Mouse (Mus musculus) hindbrain, embryonic 14.5 days (tissue): ENCODE results near the gene Rdx. TPM values are rescaled to one million over a fixed set of nuclear protein-coding genes. Genes with fewer than 3 reads are reported as not detected.

Source experiments
- ATAC-seq: fragments of 200-750 bp; cut with Nextera tagmentation; 2 replicates; pipeline ENCODE4 v1.8.0; 2017; ENCODE audit warnings: moderate number of reproducible peaks, mild to moderate bottlenecking, moderate TSS enrichment, moderate library complexity; ENCODE audit not compliant: low FRiP score
- DNase-seq: peaks from one replicate; pipeline ENCODE4 v3.0.0-alpha.2; 2015; ENCODE audit warnings: low spot score
- H3K27ac ChIP-seq: fragments of 300-500 bp; sonication (generic); 2 replicates; pipeline ENCODE4 v1.5.1; 2014; ENCODE audit warnings: mild to moderate bottlenecking, moderate library complexity
- H3K27me3 ChIP-seq: fragments of 300-500 bp; sonication (generic); 2 replicates; pipeline ENCODE4 v1.6.1; 2014; ENCODE audit warnings: mild to moderate bottlenecking, low read length, mixed read lengths; ENCODE audit not compliant: control insufficient read depth, insufficient read depth
- H3K36me3 ChIP-seq: fragments of 300-500 bp; sonication (generic); replicated peaks from 2 replicates; pipeline ENCODE4 v1.6.1; 2014; ENCODE audit not compliant: control insufficient read depth, insufficient read depth
- H3K4me1 ChIP-seq: fragments of 300-500 bp; sonication (generic); replicated peaks from 2 replicates; pipeline ENCODE4 v1.6.1; 2014; ENCODE audit warnings: antibody characterized with exemption, low read length, mixed read lengths; ENCODE audit not compliant: control insufficient read depth, insufficient read depth
- H3K4me2 ChIP-seq: fragments of 300-500 bp; sonication (generic); replicated peaks from 2 replicates; pipeline ENCODE4 v1.6.1; 2014; ENCODE audit warnings: mild to moderate bottlenecking, moderate library complexity
- H3K4me3 ChIP-seq: fragments of 300-500 bp; sonication (generic); replicated peaks from 2 replicates; pipeline ENCODE4 v1.5.1; 2014; ENCODE audit warnings: mild to moderate bottlenecking, low read length
- H3K9ac ChIP-seq: fragments of 300-500 bp; sonication (generic); 2 replicates; pipeline ENCODE4 v1.6.1; 2014
- H3K9me3 ChIP-seq: fragments of 300-500 bp; sonication (generic); 2 replicates; pipeline ENCODE4 v1.6.1; 2016; ENCODE audit warnings: low read length; ENCODE audit not compliant: control insufficient read depth
- WGBS: fragments of 180-500 bp; shearing (Covaris S2); extraction: QIAGEN DNeasy Blood & Tissue Kit; methylation state at CpG from one replicate; pipeline ENCODE4 v1.1.7; 2014; 5-methylcytosine and 5-hydroxymethylcytosine counted together
- polyA plus RNA-seq: library from polyadenylated mRNA; unstranded; fragments of >200 nt; fragmentation: Nextera tagmentation; extraction: Ambion mirVana; gene quantifications from 2 replicates; pipeline ENCODE4 v1.2.1, GENCODE M21; 2014

The Rdx gene
- polyA plus RNA-seq, 1 experiment from 2014 or later = 105 TPM

GRCm38 (mm10) chr9:52077692-52078091 is 30.7 kb downstream of the Rdx start:
- ATAC-seq (no peak), DNase-seq (no peak)
- 97% methylated on average over 1 of the region's 1 CpGs for WGBS
- peaks cover 78% of the 10 kb centered on the region for H3K36me3 ChIP-seq
- H3K4me2 ChIP-seq = no peak overlapping the region
- no peaks in the 10 kb centered on the region for H3K27me3 ChIP-seq
- H3K9me3 ChIP-seq = no peaks in the 10 kb centered on the region
- H3K9ac ChIP-seq = no peak overlapping the region
- no peaks in the 10 kb centered on the region for H3K4me1 ChIP-seq
- no peak overlapping the region for H3K4me3 ChIP-seq
- H3K27ac ChIP-seq = no peak overlapping the region

- 98% methylated on average over 2 of the region's 2 CpGs for WGBS
- Histone ChIP-seq H3K4me2 (no peak overlapping the region), H3K4me3 (no peak overlapping the region), H3K9ac (no peak overlapping the region), H3K36me3 (peaks cover 74% of the 10 kb centered on the region), H3K4me1 (no peaks in the 10 kb centered on the region), H3K27me3 (no peaks in the 10 kb centered on the region), H3K9me3 (no peaks in the 10 kb centered on the region), H3K27ac (no peak overlapping the region)
- ATAC-seq = no peak
- no peak for DNase-seq
Observed at GRCm38 (mm10) chr9:52081979-52082378, 35.0 kb downstream of the Rdx start.

GRCm38 (mm10) chr9:52082414-52082813 is 35.4 kb downstream of the Rdx start:
- H3K4me3 ChIP-seq = no peak overlapping the region
- no peak for ATAC-seq
- no peak overlapping the region for H3K9ac ChIP-seq
- peaks cover 74% of the 10 kb centered on the region for H3K36me3 ChIP-seq
- WGBS = 84% methylated on average over 4 of the region's 4 CpGs
- no peaks in the 10 kb centered on the region for H3K9me3 ChIP-seq
- no peaks in the 10 kb centered on the region for H3K27me3 ChIP-seq
- no peak overlapping the region for H3K27ac ChIP-seq
- H3K4me2 ChIP-seq = no peak overlapping the region
- DNase-seq = no peak
- H3K4me1 ChIP-seq = no peaks in the 10 kb centered on the region

- no peak overlapping the region for H3K9ac ChIP-seq
- H3K9me3 ChIP-seq = no peaks in the 10 kb centered on the region
- DNase-seq = no peak
- ATAC-seq = no peak
- H3K4me1 ChIP-seq = no peaks in the 10 kb centered on the region
- H3K4me2 ChIP-seq = no peak overlapping the region
- WGBS = 91% methylated on average over 9 of the region's 9 CpGs
- no peak overlapping the region for H3K27ac ChIP-seq
- peaks cover 19% of the 10 kb centered on the region for H3K36me3 ChIP-seq
- no peaks in the 10 kb centered on the region for H3K27me3 ChIP-seq
- H3K4me3 ChIP-seq = no peak overlapping the region
Observed at GRCm38 (mm10) chr9:52091752-52092151, 44.8 kb downstream of the Rdx start.

GRCm38 (mm10) chr9:52092311-52092710 is 45.3 kb downstream of the Rdx start:
- Histone ChIP-seq H3K27ac (no peak overlapping the region), H3K4me3 (no peak overlapping the region), H3K4me2 (no peak overlapping the region), H3K27me3 (no peaks in the 10 kb centered on the region), H3K9me3 (no peaks in the 10 kb centered on the region), H3K9ac (no peak overlapping the region), H3K4me1 (no peaks in the 10 kb centered on the region), H3K36me3 (peaks cover 13% of the 10 kb centered on the region)
- DNase-seq (no peak), ATAC-seq (no peak)
- 89% methylated on average over 5 of the region's 5 CpGs for WGBS

GRCm38 (mm10) chr9:52093108-52093507 is 46.1 kb downstream of the Rdx start:
- Histone ChIP-seq H3K9me3 (no peaks in the 10 kb centered on the region), H3K36me3 (peaks cover 5% of the 10 kb centered on the region), H3K4me3 (no peak overlapping the region), H3K4me2 (no peak overlapping the region), H3K27ac (no peak overlapping the region), H3K4me1 (no peaks in the 10 kb centered on the region), H3K27me3 (no peaks in the 10 kb centered on the region), H3K9ac (no peak overlapping the region)
- 68% methylated on average over 8 of the region's 8 CpGs for WGBS
- ATAC-seq = no peak
- DNase-seq = no peak

GRCm38 (mm10) chr9:52094016-52094415 is 47.0 kb downstream of the Rdx start:
- peaks cover 4% of the 10 kb centered on the region for H3K36me3 ChIP-seq
- WGBS = 87% methylated on average over 5 of the region's 5 CpGs
- no peak overlapping the region for H3K9ac ChIP-seq

GRCm38 (mm10) chr9:52094471-52094980 is 47.6 kb downstream of the Rdx start:
- H3K4me2 ChIP-seq = no peak overlapping the region
- H3K9ac ChIP-seq = no peak overlapping the region
- H3K4me1 ChIP-seq = no peaks in the 10 kb centered on the region
- no peak for DNase-seq
- no peak overlapping the region for H3K4me3 ChIP-seq
- WGBS = 89% methylated on average over 10 of the region's 10 CpGs
- no peak for ATAC-seq
- no peak overlapping the region for H3K27ac ChIP-seq
- no peaks in the 10 kb centered on the region for H3K9me3 ChIP-seq
- peaks cover 1% of the 10 kb centered on the region for H3K36me3 ChIP-seq
- no peaks in the 10 kb centered on the region for H3K27me3 ChIP-seq

More at GRCm38 (mm10) chr9:52094016-52094415, 47.0 kb downstream of the Rdx start:
- H3K9me3 ChIP-seq = no peaks in the 10 kb centered on the region
- no peaks in the 10 kb centered on the region for H3K4me1 ChIP-seq
- no peak overlapping the region for H3K4me3 ChIP-seq
- H3K27ac ChIP-seq = no peak overlapping the region
- ATAC-seq (no peak), DNase-seq (no peak)
- H3K4me2 ChIP-seq = no peak overlapping the region
- no peaks in the 10 kb centered on the region for H3K27me3 ChIP-seq

- Histone ChIP-seq H3K4me2 (no peak overlapping the region), H3K9me3 (no peaks in the 10 kb centered on the region), H3K4me3 (no peak overlapping the region), H3K9ac (no peak overlapping the region), H3K36me3 (peaks cover 5% of the 10 kb centered on the region), H3K4me1 (no peaks in the 10 kb centered on the region), H3K27me3 (no peaks in the 10 kb centered on the region), H3K27ac (no peak overlapping the region)
- ATAC-seq (no peak), DNase-seq (no peak)
- WGBS = 89% methylated on average over 3 of the region's 3 CpGs
Observed at GRCm38 (mm10) chr9:52095666-52096065, 48.7 kb downstream of the Rdx start.

GRCm38 (mm10) chr9:52097386-52097785 is 50.4 kb downstream of the Rdx start:
- Histone ChIP-seq H3K36me3 (peaks cover 9% of the 10 kb centered on the region; the same call in 1 of the 2 replicates), H3K9me3 (no peaks in the 10 kb centered on the region), H3K9ac (no peak overlapping the region), H3K4me2 (no peak overlapping the region), H3K27ac (no peak overlapping the region), H3K4me1 (no peaks in the 10 kb centered on the region), H3K27me3 (no peaks in the 10 kb centered on the region), H3K4me3 (no peak overlapping the region)
- no peak for ATAC-seq
- 11% methylated on average over 1 of the region's 1 CpGs for WGBS
- no peak for DNase-seq
